Mouse (Mus musculus) embryonic stem cell, embryonic (primary cell): ENCODE results near the gene Gm364.

Experiments used
- CTCF ChIA-PET, 4 experiments: fragments of 300-600 bp in 2 of 4; fragments of 350-600 bp in 2 of 4; sonication (Branson Sonifier 250); formaldehyde crosslinking; loops; one replicate each; lab custom pipeline; 2022; ENCODE audit warnings: inconsistent platforms in 2 of 4; lab: Charles Lee
- POLR2A ChIA-PET, 4 experiments: fragments of 300-600 bp in 2 of 4; fragments of 350-600 bp in 2 of 4; sonication (Branson Sonifier 250); formaldehyde crosslinking; loops; one replicate each; lab custom pipeline; 2022; ENCODE audit warnings: antibody characterized with exemption in 4 of 4, inconsistent platforms in 1 of 4; lab: Charles Lee

Gm364 gene

GRCm38 (mm10) chrX:57521117-57522095 lies 112.5 kb downstream of the Gm364 start:
- ChIA-PET CTCF (interaction anchor here in 2 of 4 experiments (0.5 to 0.8 kb wide), 5 partner anchors 10 to 993 kb away, joined by 3 to 6 read pairs (median 3); partner anchors contain the start of gene Gpr101 (in 1 of the 2)), POLR2A (no interaction called here)
